Mouse (Mus musculus): Measurements from ENCODE around the gene Otud7a. TPM values are rescaled to one million over a fixed set of nuclear protein-coding genes. Genes with fewer than 3 reads are reported as not detected.

Otud7a gene
- total and polyA plus RNA-seq, 3 experiments, result not detected

DNA sequence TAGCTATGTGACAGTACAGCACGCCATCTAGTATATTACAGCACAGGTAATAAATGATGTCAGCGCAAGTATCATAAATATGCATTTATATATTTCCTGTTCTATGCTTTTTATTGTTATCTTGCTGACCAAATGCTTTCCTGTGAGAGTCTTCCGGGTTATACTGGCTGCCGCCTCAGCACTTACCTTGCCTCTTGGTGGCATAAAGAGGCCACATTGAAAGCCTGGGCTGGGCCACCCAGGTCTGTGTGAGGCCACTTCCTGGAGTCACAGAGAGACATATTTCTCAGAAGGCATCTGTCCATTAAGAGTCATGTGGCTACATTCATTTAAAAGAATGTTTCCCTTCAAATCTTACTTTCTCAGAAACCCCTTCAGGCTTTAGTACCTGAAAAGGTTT is 242.5 kb downstream of the Otud7a start (continued):
- TF ChIP-seq MYB (IDR thresholded peaks at IDR 0.05; ENCODE audit: low read depth, low read length), result no peak

- no peak overlapping the region for H3K4me3 ChIP-seq (ENCODE audit: control insufficient read depth in 1 of 2, insufficient read depth in 1 of 2, low read depth in 2 of 2, low read length in 2 of 2)
- no peak overlapping the region for H3K9ac ChIP-seq (ENCODE audit: control insufficient read depth, low read depth, low read length, poor library complexity, severe bottlenecking)
- no peak for DNase-seq (ENCODE audit: low read depth, low spot score)
- H3K27ac ChIP-seq (ENCODE audit: control insufficient read depth, low read depth, low read length), result no peak overlapping the region
- H3K27me3 ChIP-seq (ENCODE audit: control insufficient read depth in 1 of 2, insufficient read depth in 2 of 2, low read length in 2 of 2), result no peaks in the 10 kb centered on the region
- no peaks in the 10 kb centered on the region for H3K79me2 ChIP-seq (ENCODE audit: control insufficient read depth, insufficient read depth, low read length, poor library complexity)
- no peaks in the 10 kb centered on the region for H3K36me3 ChIP-seq (ENCODE audit: control insufficient read depth in 1 of 2, insufficient read depth in 2 of 2, low read length in 2 of 2)
- no peaks in the 10 kb centered on the region for H3K9me3 ChIP-seq (replicated peaks; ENCODE audit: insufficient read depth, low read length)
- no peak for TF ChIP-seq POLR2AphosphoS2 (IDR thresholded peaks at IDR 0.05; ENCODE audit: low read length)
- no peak for TF ChIP-seq ZKSCAN1 (IDR thresholded peaks at IDR 0.05; ENCODE audit: low read depth, low read length)
- no peak for TF ChIP-seq TCF12 (IDR thresholded peaks at IDR 0.05; ENCODE audit: low read depth, low read length)
- TF ChIP-seq RCOR1 (IDR thresholded peaks at IDR 0.05; ENCODE audit: low read depth, low read length), result no peak
- no peak for TF ChIP-seq GATA1 (IDR thresholded peaks at IDR 0.05; ENCODE audit: low read depth, low read length)
- no peak for TF ChIP-seq MAZ (IDR thresholded peaks at IDR 0.05; ENCODE audit: low read depth, low read length)
- no peak for TF ChIP-seq USF2 (IDR thresholded peaks at IDR 0.05; ENCODE audit: borderline replicate concordance in 1 of 2, insufficient read depth in 1 of 2, low read depth in 1 of 2, low read length in 2 of 2)
- no peak for TF ChIP-seq ELF1 (IDR thresholded peaks at IDR 0.05; ENCODE audit: low read depth, low read length)
- TF ChIP-seq BHLHE40 (IDR thresholded peaks at IDR 0.05; ENCODE audit: borderline replicate concordance, low read depth, low read length), result no peak
- TF ChIP-seq MYC (IDR thresholded peaks at IDR 0.05; ENCODE audit: low read depth, low read length), result no peak
- TF ChIP-seq SMC3 (IDR thresholded peaks at IDR 0.05; ENCODE audit: low read depth, low read length), result no peak
- TF ChIP-seq POLR2A (IDR thresholded peaks at IDR 0.05; ENCODE audit: control insufficient read depth in 1 of 2, insufficient read depth in 1 of 2, low read depth in 1 of 2, low read length in 2 of 2, poor library complexity in 1 of 2), result no peak
- TF ChIP-seq HCFC1 (IDR thresholded peaks at IDR 0.05; ENCODE audit: low read depth, low read length), result no peak
- no peak for TF ChIP-seq ETS1 (IDR thresholded peaks at IDR 0.05; ENCODE audit: low read depth, low read length)
- TF ChIP-seq E2F4 (IDR thresholded peaks at IDR 0.05; ENCODE audit: borderline replicate concordance, low read depth, low read length), result no peak
- TF ChIP-seq TBP (IDR thresholded peaks at IDR 0.05; ENCODE audit: low read depth, low read length), result no peak
- TF ChIP-seq UBTF (IDR thresholded peaks at IDR 0.05; ENCODE audit: borderline replicate concordance, insufficient read depth, low read depth, low read length), result no peak
- TF ChIP-seq CHD2 (IDR thresholded peaks at IDR 0.05; ENCODE audit: low read length), result no peak
- no peaks in the 10 kb centered on the region for H3K4me1 ChIP-seq (ENCODE audit: control insufficient read depth in 1 of 2, insufficient read depth in 2 of 2, low read length in 2 of 2)
Measured at GRCm38 (mm10) chr7:63697921-63698320, 253.4 kb downstream of the Otud7a start.

GRCm38 (mm10) chr7:63717903-63718302 is 273.4 kb downstream of the Otud7a start:
- TF ChIP-seq KAT2A (conservative IDR thresholded peaks at IDR 0.05; ENCODE audit: low read depth, low read length) (no peak), ZKSCAN1 (IDR thresholded peaks at IDR 0.05; ENCODE audit: low read depth, low read length) (no peak), ETS1 (IDR thresholded peaks at IDR 0.05; ENCODE audit: low read depth, low read length) (no peak), USF1 (IDR thresholded peaks at IDR 0.05; ENCODE audit: low read depth, low read length) (no peak), SMC3 (IDR thresholded peaks at IDR 0.05; ENCODE audit: low read depth, low read length) (no peak)
- Histone ChIP-seq H3K9me3 (replicated peaks; ENCODE audit: insufficient read depth, low read length) (no peaks in the 10 kb centered on the region), H3K27me3 (ENCODE audit: control insufficient read depth in 1 of 2, insufficient read depth in 2 of 2, low read length in 2 of 2) (no peaks in the 10 kb centered on the region), H3K36me3 (ENCODE audit: control insufficient read depth in 1 of 2, insufficient read depth in 2 of 2, low read length in 2 of 2) (no peaks in the 10 kb centered on the region), H3K79me2 (ENCODE audit: control insufficient read depth, insufficient read depth, low read length, poor library complexity) (no peaks in the 10 kb centered on the region), H3K4me1 (ENCODE audit: control insufficient read depth in 1 of 2, insufficient read depth in 2 of 2, low read length in 2 of 2) (no peaks in the 10 kb centered on the region), H3K9ac (ENCODE audit: control insufficient read depth, low read depth, low read length, poor library complexity, severe bottlenecking) (no peak overlapping the region), H3K4me3 (ENCODE audit: control insufficient read depth in 1 of 2, insufficient read depth in 1 of 2, low read depth in 2 of 2, low read length in 2 of 2) (no peak overlapping the region), H3K27ac (ENCODE audit: control insufficient read depth, low read depth, low read length) (no peak overlapping the region)
- DNase-seq (ENCODE audit: low read depth, low spot score), result no peak
